Mouse (Mus musculus) cerebellum, postnatal 14 days (tissue): ENCODE measurements around the gene Arl8b.

Source experiments
- DNase-seq, 2 experiments: peaks; one replicate each; pipeline ENCODE4 v3.0.0; 2021; ENCODE audit warnings: mixed read lengths in 2 of 2

The Arl8b gene

DNA sequence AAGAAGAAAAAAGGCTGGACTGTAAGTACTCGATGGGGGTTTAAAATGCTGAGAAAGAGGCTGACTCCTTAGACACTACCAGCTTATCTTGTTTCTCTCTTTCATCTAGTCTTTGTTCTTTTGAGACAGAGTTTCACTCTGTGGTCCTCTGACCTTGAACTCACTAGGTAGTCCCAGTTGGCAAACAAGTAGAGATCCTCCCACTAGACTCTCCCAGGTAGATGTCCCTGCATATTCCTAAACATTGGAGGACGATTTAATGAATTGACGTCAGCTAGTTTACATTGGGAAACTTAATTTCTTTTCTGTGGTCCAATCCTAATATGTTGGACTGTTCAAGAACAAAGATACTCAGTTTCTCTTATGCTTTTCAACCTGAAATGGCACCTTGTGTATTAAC, 2.7 kb downstream of the Arl8b start:
- no peak for DNase-seq

DNA sequence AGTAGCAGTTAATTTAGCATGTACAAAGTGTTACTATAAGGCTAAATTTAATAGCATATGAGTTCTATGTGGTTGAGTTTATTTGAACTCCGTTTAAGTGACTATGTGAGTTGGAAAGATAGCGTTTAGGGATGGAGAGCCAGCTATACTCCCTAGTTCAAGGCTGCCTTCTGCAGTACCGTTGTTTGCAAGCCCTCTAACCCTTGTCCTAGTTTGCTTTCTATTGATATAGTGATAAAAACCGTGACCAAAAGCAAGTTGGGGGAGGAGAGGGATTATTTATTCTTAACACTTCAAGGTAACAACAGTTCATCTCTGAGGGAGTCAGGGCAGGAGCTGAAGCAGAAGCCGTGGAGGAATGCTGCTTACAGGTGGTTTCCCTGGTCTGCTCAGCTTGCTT, 8.6 kb downstream of the Arl8b start:
- no peak for DNase-seq

DNA sequence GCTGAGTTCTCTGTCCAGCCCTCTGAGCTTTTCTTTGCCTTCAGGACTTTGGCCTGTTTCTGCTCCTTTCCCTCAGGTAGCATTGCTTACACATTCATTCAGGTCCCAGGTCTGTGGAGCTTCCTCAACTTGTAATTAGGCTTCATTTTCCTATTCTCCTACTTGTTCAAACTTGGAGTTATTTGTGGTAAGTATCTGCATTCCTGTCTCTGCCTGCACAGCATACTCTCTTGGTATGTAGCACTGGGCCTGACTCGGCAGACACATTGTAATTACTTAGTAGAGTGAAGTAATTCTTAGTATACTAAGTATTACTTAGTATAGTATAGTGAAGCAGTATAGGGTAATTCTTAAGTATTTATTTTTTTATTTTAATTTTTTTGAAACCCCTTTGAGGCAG, 13.0 kb downstream of the Arl8b start:
- no peak for DNase-seq

DNA sequence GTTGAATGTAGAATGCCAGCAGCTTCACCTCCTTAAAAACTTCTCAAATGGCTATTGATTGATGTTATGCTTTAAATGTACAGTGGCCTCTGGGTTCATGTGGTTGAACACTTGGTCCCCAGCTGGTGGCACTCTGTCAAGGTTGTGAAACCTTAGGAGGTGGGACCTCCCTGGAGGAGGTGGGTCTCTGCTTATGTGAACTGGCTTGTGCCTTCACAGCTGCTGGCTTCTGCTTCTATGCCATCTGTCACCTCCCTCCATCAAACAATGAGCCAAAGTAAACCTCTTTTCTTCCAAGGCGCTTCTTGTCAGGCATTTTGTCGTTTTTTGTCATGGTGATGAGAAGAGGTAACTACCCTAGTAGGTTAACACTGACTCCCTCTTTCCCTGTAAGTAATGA, 13.8 kb downstream of the Arl8b start:
- peak; percentile 18 to 24 for DNase-seq

DNA sequence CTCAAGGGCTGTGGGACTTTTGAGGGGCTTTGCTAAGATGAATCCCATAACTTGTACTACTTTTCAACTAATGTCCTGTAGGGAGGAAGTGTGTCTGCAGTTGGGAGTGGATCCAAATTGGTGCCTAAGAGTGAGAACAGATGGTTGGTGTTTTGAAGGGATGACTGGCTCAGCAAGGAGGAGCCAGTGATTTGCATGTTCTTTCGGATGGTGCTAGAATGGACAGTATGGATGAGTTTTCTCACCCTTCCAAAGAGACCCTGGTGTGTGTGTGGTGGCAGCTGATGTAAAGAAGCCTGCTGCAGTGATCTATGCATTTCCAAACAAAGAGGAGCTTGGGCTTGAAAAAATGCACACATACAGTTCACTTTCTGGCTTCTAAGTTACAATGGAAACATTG, 22.3 kb downstream of the Arl8b start:
- peak in 1 of 2 experiments; percentile 49 for DNase-seq

DNA sequence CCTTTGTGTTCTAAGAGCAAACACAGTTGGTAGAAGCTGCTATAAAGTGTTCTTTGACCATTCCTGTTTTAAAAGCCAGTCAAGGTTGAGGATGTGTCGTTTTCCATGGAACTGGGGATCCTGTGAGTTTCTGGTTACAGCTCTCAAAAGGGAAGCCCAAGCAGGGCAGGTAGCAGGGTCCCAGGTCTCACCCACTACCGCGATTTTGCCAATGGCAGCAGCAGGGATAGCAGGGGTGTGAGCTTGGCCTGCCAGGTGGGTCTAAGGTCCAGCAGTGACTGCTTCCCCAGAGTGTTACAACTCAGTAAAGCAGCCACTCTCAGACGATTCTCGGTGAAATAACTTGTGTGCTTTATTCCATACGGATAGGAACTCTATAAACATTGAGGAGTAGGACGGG, 23.0 kb downstream of the Arl8b start:
- DNase-seq: no peak

DNA sequence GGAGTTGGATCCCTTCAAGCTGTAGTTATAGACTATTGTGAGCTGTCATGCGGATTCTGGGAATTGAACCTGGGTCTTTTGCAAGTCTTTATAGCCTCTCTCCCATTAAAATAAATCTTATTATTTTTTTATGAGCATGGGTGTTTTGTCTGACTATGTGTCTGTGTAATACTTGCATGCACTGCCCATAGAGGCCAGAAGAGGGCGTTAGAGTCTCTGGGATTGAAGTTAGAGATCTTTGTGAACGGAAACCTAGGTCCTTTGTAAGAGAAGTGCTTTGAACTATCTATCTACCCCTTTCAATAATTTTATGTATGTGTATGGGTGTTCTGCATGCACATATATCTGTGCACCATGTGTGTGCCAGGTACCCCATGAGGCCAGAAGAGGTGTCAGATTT, 24.5 kb downstream of the Arl8b start:
- peak in 1 of 2 experiments; percentile 18 for DNase-seq

DNA sequence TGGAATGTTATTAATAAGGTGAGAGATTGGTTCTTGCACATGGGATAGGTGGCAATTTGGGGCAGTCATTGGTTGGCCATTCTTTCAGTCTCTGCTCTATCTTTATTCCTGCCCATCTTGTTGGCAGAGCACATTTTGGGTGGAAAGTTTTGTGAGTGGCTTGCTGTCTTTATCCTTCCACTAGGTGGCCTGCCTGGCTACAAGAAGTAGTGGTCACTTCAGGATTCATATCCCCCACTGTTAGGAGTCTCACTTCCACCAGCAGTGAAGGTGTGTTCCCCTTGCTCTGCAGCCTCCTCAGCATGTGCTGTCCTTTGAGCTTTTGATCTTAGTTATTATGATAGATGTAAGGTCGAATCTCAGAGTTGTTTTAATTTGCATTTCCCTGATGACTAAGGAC, 25.9 kb downstream of the Arl8b start:
- DNase-seq: no peak

DNA sequence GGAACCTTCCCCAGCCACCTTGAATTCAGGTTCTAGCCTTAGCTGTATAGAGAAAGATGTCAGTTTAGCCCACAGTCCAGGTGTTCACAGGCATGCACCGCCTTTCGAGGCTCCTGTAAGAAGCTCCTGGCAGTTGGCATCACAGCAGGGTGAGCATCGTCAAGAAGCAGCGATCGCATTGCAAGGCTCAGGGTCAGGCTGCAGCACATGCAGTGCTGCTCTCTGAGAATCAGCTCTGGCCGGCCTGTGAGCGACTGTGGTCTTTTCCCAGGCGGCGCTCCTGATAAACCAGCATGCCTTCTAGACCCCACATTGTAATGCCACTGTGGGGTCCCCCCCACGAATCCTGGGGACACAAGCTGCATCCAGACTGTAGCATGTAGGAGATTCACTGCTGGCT, 27.3 kb downstream of the Arl8b start:
- DNase-seq: peak; percentile 18 to 48

DNA sequence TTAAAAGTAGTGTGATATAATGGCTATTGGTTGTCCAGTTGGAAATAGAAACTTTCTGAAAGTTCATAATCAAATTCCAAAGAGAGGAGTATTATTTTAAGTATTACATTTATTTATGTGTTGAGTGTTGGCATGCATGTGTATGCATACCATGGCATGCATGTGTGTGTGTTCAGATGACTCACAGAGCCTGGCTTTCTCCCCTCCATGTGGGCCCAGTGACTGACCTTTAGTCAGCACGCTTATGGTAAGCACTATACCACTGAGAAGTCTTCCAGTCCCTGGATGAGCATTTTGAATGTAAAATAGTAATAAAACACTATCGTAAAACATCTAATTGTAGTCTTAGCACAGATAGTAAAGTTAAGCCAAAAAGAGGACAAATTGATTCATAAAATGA, 29.2 kb downstream of the Arl8b start:
- no peak for DNase-seq

DNA sequence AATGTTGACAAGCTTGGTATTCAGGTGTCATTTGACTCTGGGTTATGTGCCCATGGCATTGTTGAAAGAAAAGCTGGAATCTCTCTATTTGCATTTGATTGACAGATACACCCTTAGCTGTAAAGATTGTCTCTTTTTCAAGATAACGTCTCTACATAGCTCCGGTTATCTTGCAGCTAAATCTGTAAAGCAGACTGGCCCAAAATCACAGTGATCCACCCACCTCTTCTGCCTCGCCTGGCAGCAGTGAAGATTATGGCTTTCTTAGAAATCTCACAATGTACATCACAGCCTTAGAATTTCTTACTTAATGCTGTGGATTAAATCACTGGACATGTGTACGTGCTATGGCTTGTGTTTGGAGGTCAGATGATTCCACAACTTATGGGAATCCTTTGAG, 34.6 kb downstream of the Arl8b start:
- DNase-seq: no peak

DNA sequence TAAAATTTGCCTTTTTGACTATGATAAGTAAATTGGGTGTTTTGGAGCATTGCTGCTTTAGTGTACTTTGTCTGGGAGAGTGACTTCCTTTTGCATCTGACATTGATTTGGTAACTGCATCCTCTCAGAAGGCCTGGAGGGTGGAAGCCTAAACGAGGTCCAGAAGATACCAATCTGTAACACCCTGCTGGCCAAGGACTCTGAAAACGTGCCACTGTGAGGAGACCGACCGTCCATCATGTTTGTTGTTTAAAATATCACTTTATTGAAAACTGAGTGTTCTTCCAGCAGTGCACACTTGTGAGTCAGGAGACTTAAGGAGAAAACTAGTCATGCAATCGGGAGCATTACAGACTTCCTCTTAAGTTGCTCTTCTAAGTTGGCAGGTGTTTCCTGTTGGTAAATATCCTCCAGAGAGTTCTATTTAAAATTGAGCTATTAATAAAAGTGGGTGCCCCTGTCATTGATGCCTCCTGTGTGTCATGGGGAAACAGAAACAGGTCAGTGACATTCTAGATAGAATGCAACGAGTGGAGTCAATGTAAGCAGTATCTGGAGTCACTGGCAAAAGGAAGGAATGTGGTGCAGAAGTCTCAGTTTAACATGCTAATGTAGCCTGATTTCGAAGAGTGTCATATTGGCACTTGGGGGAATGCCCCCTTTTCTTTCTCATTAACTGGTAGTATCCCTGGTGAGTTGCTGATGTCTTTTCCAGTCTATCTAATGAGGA, 42.1 kb downstream of the Arl8b start:
- DNase-seq: no peak

DNA sequence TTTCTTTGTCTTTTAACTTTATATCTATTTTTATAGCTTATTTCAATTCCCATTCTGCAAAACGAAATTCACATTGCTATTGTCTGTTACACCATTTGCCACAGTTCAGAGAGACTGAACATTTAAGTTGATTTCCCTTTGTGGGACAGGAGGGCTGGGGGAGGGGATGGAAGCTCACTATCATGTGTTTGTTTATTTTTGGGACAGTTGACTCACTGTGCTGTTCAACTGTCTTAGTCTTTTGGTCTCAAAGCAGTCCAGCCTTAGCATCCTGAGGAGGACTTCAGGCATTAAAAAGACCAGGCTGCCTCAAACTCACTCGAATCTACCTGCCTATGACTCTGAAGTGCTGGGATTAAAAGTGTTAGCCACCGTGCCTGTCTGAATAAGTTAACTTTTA, 43.2 kb downstream of the Arl8b start:
- DNase-seq: no peak

DNA sequence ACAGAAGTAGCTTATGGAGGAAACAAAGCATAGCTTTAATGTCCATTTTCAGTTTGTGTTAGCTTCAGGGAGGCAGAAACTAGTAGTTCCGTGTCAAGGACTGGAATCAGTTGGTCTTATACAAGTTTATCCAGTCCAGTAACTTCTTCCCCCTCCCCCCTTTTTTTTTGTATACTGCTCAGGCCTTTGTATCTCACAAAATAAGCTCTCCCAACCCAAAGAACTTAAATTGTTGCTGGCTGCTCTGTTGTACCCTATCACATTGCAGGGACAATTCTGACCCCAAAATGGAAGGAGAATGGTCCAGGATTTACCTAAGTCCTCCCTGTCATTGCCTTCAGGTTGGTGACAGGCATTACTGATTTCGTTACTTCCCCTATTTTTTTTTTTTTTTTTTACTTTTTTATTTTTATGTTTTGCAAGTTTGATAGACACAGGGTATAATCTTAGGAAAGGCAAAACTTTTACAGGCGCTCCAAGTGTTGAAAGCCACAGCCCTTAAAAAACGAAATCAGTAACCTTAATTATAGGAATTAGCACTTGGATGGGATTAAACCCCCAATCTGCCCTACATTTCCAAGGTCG, 44.5 kb downstream of the Arl8b start:
- no peak for DNase-seq

DNA sequence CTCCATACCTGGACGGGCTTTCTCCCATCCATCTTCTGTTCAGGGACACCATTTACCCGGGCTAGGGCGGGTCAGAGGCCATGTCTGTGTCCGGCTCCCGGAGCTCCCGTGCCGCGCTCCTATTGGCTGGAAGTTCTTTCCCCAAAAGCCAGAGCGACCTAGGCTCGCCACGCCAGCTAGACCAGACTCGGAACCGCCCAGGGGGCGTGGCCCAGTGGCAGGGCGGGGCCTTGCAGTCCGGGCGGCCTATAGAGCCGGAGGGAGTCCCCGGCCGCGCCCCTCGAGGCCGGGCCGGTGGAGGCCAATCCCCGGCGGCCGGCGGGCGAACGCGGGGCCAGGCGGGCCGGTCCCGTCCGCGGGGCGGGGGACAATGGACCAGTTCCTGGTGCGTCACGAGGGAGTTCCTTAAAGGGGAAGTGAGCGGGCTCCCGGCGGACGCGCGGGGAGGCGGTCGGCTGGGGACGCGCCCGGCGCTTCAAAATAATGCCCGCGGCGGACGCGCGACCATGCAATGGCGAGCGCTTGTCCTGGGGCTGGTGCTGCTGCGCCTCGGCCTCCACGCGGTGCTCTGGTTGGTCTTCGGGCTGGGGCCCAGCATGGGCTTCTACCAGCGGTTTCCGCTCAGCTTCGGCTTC, 45.5 kb downstream of the Arl8b start, which contains the start of gene Edem1:
TSS of gene Edem1 (plus strand) at position 408 of the 635 bp plus-strand sequence.
- peak; percentile 92 to 94 for DNase-seq

DNA sequence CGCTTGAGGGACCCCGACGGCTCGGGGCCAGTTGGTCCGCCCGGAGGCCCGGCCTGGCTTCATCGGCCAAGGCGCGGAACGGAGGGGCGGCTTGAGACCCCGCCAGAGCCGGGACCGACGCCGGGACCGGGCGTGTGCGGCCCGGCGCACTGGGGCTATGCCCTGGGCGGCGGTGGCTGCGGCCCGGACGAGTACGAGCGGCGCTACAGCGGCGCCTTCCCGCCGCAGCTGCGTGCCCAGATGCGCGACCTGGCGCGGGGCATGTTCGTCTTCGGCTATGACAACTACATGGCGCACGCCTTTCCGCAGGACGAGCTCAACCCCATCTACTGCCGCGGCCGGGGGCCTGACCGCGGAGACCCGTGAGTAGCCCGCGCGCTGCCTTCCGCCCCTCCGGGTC, 46.0 kb downstream of the Arl8b start:
- peak in 1 of 2 experiments; percentile 35 for DNase-seq

DNA sequence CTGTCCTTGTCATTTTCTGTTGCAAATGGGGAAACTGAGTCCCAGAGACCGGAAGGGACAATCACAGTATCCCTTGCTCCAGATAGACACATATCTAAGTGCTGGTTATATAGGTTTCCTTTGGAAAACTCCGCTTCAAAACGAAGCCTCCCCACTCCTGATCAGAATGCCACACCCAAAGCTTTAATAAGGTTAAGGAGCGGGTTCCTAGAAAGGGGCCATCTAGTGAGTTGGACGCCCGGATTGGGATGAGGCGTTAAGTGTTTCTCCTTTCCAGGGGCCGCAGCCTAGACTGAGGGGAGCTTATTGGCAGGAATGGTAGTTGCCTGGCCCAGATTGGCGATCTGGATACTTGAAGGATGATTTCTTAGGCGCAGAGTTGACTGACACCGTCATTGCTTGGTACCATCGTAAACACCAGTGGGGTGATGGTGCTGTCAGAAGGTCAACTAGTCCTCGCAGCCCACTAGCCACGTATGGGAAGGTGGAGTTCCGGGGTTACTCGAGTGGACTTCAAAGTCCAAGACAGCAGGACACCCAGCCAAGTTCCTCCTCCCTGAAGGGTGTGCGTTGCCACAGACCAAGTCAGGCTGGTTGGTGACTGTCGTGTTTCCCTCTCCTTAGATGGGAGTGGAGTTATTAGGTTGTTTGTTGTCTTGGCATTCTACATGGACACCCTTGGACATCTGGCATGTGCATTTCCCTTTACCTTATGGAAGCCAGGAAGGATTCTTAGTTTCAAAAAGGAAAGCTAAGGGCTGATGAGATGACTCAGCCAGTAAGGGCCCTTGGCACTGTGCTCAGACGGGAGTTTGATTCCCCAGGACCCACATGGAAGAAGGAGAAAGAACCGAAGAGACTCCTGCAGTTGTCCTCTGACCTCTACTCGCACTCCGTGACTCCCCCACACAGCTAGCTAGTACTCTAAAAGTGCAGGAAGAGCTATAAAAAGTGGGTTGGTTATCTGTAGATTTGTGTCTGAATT, 46.8 kb downstream of the Arl8b start:
- peak; percentile 20 to 28 for DNase-seq

DNA sequence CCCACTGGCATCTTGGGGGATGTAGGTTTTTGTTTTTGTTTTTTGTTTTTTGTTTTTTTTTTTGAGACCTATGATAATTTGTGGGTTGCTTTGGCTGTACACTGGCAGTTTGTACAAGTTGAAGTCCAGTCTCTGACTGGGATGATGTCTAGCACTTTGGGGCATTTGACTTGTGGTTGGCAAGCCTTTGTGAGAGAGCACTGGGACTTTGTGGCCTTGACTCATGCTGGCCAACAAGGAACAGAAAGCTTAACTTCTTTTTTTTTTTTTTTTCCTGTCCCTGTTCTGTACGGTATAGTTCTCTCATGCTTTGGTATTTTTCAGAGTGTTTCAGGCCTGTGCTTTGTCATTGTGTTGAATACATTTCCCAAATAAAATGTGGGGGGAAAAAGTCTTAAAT, 49.3 kb downstream of the Arl8b start:
- DNase-seq: no peak

DNA sequence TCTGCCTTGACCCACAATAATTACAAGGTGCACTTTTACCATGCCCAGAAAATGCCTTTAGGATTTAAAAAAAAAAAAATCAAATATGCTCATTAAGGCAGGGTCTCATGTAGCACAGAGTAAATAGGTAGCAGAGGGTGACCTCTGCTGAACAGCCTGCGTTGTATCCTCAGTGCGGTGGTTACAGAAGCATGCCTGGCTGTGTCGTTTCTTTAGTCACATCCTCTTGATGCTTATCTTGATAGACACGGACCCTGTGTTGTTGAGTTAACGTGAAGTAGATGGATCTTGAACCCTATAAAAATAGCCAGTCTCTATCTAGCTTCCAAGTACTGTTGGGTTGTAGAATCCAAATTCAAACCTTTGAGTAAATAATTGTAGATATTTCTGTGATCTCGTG, 50.1 kb downstream of the Arl8b start:
- DNase-seq: no peak

DNA sequence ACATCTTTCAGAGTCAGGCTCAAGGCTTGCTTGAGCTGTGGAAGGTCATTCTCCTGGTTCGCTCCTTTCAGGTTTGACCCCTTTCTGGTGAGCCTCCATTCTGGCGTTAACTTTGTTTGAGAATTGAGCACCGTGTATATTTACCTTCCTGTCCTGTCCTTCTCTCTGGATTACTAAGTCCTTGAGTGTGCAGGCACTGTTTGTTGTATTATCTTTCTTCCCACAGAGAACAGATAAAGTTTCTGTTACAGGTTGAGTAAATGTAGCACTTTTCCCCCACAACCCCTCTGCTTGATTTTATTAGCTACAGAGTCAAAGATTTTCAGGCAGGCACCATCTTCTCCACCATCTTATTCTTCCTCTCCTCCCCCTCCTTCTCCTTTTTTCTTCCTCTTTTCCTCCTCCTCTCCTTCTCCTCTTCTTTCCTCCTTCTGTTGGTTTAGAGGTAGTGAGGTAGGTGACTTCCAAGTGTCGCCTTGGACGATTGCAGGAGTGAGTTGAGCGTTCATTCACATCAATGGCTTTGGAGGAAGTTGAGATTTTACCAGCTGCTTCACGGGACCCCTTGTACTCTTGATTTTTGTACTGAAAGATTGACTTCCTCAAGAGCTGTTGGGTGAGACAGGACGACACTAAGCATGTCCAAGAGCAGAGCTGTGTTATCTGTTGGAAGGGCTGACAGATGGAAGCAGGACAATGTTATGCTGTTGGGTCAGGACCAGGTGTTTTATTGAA, 51.2 kb downstream of the Arl8b start:
- DNase-seq: no peak

DNA sequence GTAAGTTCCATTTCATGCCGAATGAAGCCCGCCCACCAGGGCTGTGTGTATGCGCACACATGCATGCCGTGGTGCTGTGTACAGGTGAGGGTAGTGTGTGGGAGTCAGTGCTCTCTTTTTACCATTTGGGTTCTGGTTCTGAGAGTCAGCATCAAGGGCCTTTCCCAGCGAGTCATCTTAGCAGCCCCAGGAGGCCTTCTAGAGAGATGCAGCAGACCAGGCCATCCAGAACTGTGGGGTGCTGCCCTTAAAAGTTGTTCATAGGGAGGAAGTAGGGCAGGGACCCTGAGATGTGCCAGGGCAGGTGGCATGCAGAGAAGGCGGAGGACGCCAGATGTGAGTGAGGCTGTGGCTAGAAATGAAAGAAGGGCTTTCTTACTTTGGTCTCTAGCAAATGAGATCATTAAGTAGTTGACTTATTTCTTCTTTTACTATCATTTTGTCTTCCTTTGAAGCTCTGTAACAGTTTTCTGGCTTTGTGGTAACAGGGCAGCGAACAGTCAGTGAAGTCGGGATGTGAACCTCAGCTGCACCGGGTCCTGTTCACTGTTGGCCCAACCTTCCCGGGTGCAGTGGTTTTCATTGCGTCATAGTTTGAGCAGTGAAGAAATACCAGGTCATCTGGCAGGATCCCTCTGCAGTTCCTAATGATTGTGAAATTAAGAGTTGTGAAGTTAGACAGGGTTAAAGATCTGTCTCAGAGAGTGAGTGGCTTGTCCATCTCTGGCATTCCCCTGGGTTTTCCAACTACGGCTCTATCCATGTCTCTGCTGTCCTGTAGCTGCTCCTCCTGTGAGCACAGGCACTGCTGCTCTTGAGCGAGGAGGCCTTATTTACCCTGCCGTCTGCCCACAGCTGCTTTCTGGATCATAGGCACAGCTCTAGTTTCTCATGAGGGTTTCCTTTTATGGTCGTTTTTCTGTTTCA, 53.1 kb downstream of the Arl8b start:
- no peak for DNase-seq
